Mouse (Mus musculus) CD8-positive naive resting alpha-beta T cell, adult 57 days (primary cell): Measurements from ENCODE around the gene Prim2. TPM values are rescaled to one million over a fixed set of nuclear protein-coding genes. Genes with fewer than 3 reads are reported as not detected.

Experiments
- total RNA-seq: library from RNA; stranded (reverse); gene quantifications from one replicate; pipeline ENCODE4 v1.2.4, GENCODE M21; 2023

The Prim2 gene
- total RNA-seq, result 15.1 TPM

GRCm38 (mm10) chr1:33669708-33670141 lies at the start of gene Prim2:
TSS of gene Prim2 (minus strand) at chr1:33669795.

Other genes starting within 250 kb of the Prim2 start
- 10.0 TPM for gene Rab23, start 50.1 kb upstream of the Prim2 start, total RNA-seq
- 4.6 TPM for gene Bag2, start 88.0 kb upstream of the Prim2 start, total RNA-seq
- gene Zfp451, start 144.8 kb upstream of the Prim2 start, total RNA-seq, result 50.0 TPM
- 9.6 TPM for gene Bend6, start 238.0 kb upstream of the Prim2 start, total RNA-seq
- 3.7 TPM for gene Dst, start 238.4 kb upstream of the Prim2 start, total RNA-seq